Mouse (Mus musculus): ENCODE measurements at regions not wholly inside any gene's neighbourhood (a gene's known extent, or its start where the extent isn't known, plus 50 kb on each side); places are given as distances from the start of the nearest gene placed in this dataset.
"Not testable (repeated sequence)": the region's sequence is repeated elsewhere in the genome, so short reads cannot be mapped to it uniquely, and the experiment has no call there.

- CTCF ChIA-PET = no interaction called here
These were observed 479.9 kb downstream of the Tns1 start for GRCm38 (mm10) chr1:73644394-73644793.

GRCm38 (mm10) chr1:73643431-73643830, 480.8 kb downstream of the Tns1 start:
- CTCF ChIA-PET = no interaction called here

GRCm38 (mm10) chr1:73642691-73643109, 481.5 kb downstream of the Tns1 start:
- CTCF ChIA-PET = no interaction called here

- CTCF ChIA-PET = no interaction called here
These were observed 482.8 kb downstream of the Tns1 start for GRCm38 (mm10) chr1:73641456-73641855.

- CTCF ChIA-PET = interaction anchor here (0.6 kb wide), 1 partner anchor 486 kb away, joined by 7 read pairs; no protein-coding TSS in a partner anchor
These were observed 483.4 kb downstream of the Tns1 start for GRCm38 (mm10) chr1:73640726-73641451.

GRCm38 (mm10) chr1:73635709-73636108, 488.5 kb downstream of the Tns1 start:
- CTCF ChIA-PET = no interaction called here

- CTCF ChIA-PET = no interaction called here
These were observed 489.4 kb downstream of the Tns1 start for GRCm38 (mm10) chr1:73634871-73635270.

GRCm38 (mm10) chr1:73633071-73633470, 491.2 kb downstream of the Tns1 start:
- CTCF ChIA-PET = no interaction called here

- CTCF ChIA-PET = no interaction called here
These were observed 493.9 kb downstream of the Tns1 start for GRCm38 (mm10) chr1:73630363-73630762.

GRCm38 (mm10) chr1:73625365-73625764, 498.9 kb downstream of the Tns1 start:
- CTCF ChIA-PET = no interaction called here

GRCm38 (mm10) chr1:73621121-73621520, 503.1 kb downstream of the Tns1 start:
- CTCF ChIA-PET = not testable (repeated sequence)

- CTCF ChIA-PET = no interaction called here
These were observed 505.6 kb downstream of the Tns1 start for GRCm38 (mm10) chr1:73618551-73619170.

- CTCF ChIA-PET = no interaction called here
These were observed 530.4 kb downstream of the Tns1 start for GRCm38 (mm10) chr1:73593653-73594385.

- CTCF ChIA-PET = no interaction called here
These were observed 532.7 kb downstream of the Tns1 start for GRCm38 (mm10) chr1:73591342-73592099.

- CTCF ChIA-PET = no interaction called here
These were observed 544.6 kb downstream of the Tns1 start for GRCm38 (mm10) chr1:73579680-73580079.

GRCm38 (mm10) chr1:73577019-73577418, 547.2 kb downstream of the Tns1 start:
- CTCF ChIA-PET = no interaction called here

GRCm38 (mm10) chr1:73575694-73576093, 548.6 kb downstream of the Tns1 start:
- CTCF ChIA-PET = no interaction called here

- CTCF ChIA-PET = no interaction called here
These were observed 553.3 kb downstream of the Tns1 start for GRCm38 (mm10) chr1:73570944-73571343.

GRCm38 (mm10) chr1:73566770-73567169, 551.1 kb upstream of the Tnp1 start:
- CTCF ChIA-PET = no interaction called here

- CTCF ChIA-PET = no interaction called here
These were observed 544.9 kb upstream of the Tnp1 start for GRCm38 (mm10) chr1:73560594-73560993.

- CTCF ChIA-PET = no interaction called here
These were observed 532.2 kb upstream of the Tnp1 start for GRCm38 (mm10) chr1:73547877-73548276.

GRCm38 (mm10) chr1:73545401-73545800, 529.7 kb upstream of the Tnp1 start:
- CTCF ChIA-PET = no interaction called here
